Mouse (Mus musculus) erythroblast, adult 5-6 weeks (primary cell): ENCODE results near the gene Apba2. TPM values are rescaled to one million over a fixed set of nuclear protein-coding genes. Genes with fewer than 3 reads are reported as not detected.

Source experiments
- ATAC-seq: replicated peaks from 2 replicates; pipeline ENCODE4 v1.8.0; 2016; ENCODE audit warnings: moderate number of reproducible peaks, mild to moderate bottlenecking, moderate TSS enrichment, inconsistent platforms; ENCODE audit not compliant: poor library complexity, low FRiP score, severe bottlenecking
- total RNA-seq, 2 experiments: library from RNA; stranded (forward) in 1 of 2; stranded (reverse) in 1 of 2; fragments of 150-400 nt in 1 of 2; fragments of 200-764, 138-1000 nt in 1 of 2; gene quantifications; 2 replicates each; pipeline versions ENCODE4 v1.2.3 to v1.2.4; 2015 to 2017; ENCODE audit warnings: low replicate concordance in 2 of 2

Gene Apba2
- total RNA-seq, 2 experiments from 2014 or later, result not detected

- ATAC-seq, result no peak
Observed at GRCm38 (mm10) chr7:64580293-64580692, 78.8 kb downstream of the Apba2 start.

GRCm38 (mm10) chr7:64582358-64582757 is 80.9 kb downstream of the Apba2 start:
- no peak for ATAC-seq

- ATAC-seq, result no peak
Observed at GRCm38 (mm10) chr7:64583670-64584121, 82.2 kb downstream of the Apba2 start.

- no peak for ATAC-seq
Observed at GRCm38 (mm10) chr7:64586133-64586532, 84.6 kb downstream of the Apba2 start.

GRCm38 (mm10) chr7:64586571-64586970 is 85.1 kb downstream of the Apba2 start:
- no peak for ATAC-seq

- ATAC-seq, result no peak
Observed at GRCm38 (mm10) chr7:64588636-64589389, 87.3 kb downstream of the Apba2 start.

- no peak for ATAC-seq
Observed at GRCm38 (mm10) chr7:64595256-64595655, 93.8 kb downstream of the Apba2 start.

GRCm38 (mm10) chr7:64596652-64597051 is 95.1 kb downstream of the Apba2 start:
- no peak for ATAC-seq

GRCm38 (mm10) chr7:64609866-64610265 is 108.4 kb downstream of the Apba2 start:
- ATAC-seq, result no peak

- no peak for ATAC-seq
Observed at GRCm38 (mm10) chr7:64610875-64611274, 109.4 kb downstream of the Apba2 start.

- no peak for ATAC-seq
Observed at GRCm38 (mm10) chr7:64619261-64619660, 117.8 kb downstream of the Apba2 start.

GRCm38 (mm10) chr7:64626494-64626893 is 125.0 kb downstream of the Apba2 start:
- no peak for ATAC-seq

GRCm38 (mm10) chr7:64627972-64628655 is 126.6 kb downstream of the Apba2 start:
- no peak for ATAC-seq

GRCm38 (mm10) chr7:64630697-64631096 is 129.2 kb downstream of the Apba2 start:
- no peak for ATAC-seq

GRCm38 (mm10) chr7:64631131-64631530 is 129.6 kb downstream of the Apba2 start:
- no peak for ATAC-seq

GRCm38 (mm10) chr7:64631781-64632351 is 130.4 kb downstream of the Apba2 start:
- no peak for ATAC-seq

- ATAC-seq, result no peak
Observed at GRCm38 (mm10) chr7:64633182-64633581, 131.7 kb downstream of the Apba2 start.

- ATAC-seq, result no peak
Observed at GRCm38 (mm10) chr7:64633916-64634315, 132.4 kb downstream of the Apba2 start.

GRCm38 (mm10) chr7:64634482-64634881 is 133.0 kb downstream of the Apba2 start:
- no peak for ATAC-seq

GRCm38 (mm10) chr7:64638922-64639321 is 137.4 kb downstream of the Apba2 start:
- no peak for ATAC-seq

GRCm38 (mm10) chr7:64640651-64641050 is 139.1 kb downstream of the Apba2 start:
- ATAC-seq, result no peak
